Mouse (Mus musculus) MEL (cell line): ENCODE measurements around the gene Myh7. TPM values are rescaled to one million over a fixed set of nuclear protein-coding genes. Genes with fewer than 3 reads are reported as not detected.

Source experiments
- DNase-seq: peaks from one replicate; pipeline ENCODE4 v3.0.0; 2011; ENCODE audit warnings: low read depth, low spot score
- H3K27ac ChIP-seq: 2 replicates; pipeline ENCODE4 v1.5.1; 2012; ENCODE audit warnings: low read depth, mild to moderate bottlenecking, control low read depth, low read length, moderate library complexity; ENCODE audit not compliant: control insufficient read depth
- H3K27me3 ChIP-seq, 2 experiments: fragments of 150-350 bp in 1 of 2; sonication (generic) in 1 of 2; 2 replicates each; pipeline ENCODE4 v1.6.1; 2012; ENCODE audit warnings: low read length in 2 of 2, mild to moderate bottlenecking in 2 of 2, improper control_type of control experiment in 1 of 2, moderate library complexity in 1 of 2; ENCODE audit not compliant: insufficient read depth in 2 of 2, control insufficient read depth in 1 of 2
- H3K36me3 ChIP-seq, 2 experiments: 2 replicates each; pipeline ENCODE4 v1.6.1; 2012 to 2014; ENCODE audit warnings: low read length in 2 of 2, improper control_type of control experiment in 1 of 2, inconsistent platforms in 1 of 2, mild to moderate bottlenecking in 1 of 2; ENCODE audit not compliant: insufficient read depth in 2 of 2, control insufficient read depth in 1 of 2
- H3K4me1 ChIP-seq, 2 experiments: fragments of 150-350 bp in 1 of 2; sonication (generic) in 1 of 2; 2 replicates each; pipeline ENCODE4 v1.6.1; 2012; ENCODE audit warnings: low read length in 2 of 2, improper control_type of control experiment in 1 of 2, mild to moderate bottlenecking in 1 of 2; ENCODE audit not compliant: insufficient read depth in 2 of 2, control insufficient read depth in 1 of 2
- H3K4me3 ChIP-seq, 2 experiments: fragments of 150-350 bp in 1 of 2; sonication (generic) in 1 of 2; 2 replicates each; pipeline ENCODE4 v1.5.1; 2012; ENCODE audit warnings: low read depth in 2 of 2, low read length in 2 of 2, mild to moderate bottlenecking in 2 of 2, moderate library complexity in 2 of 2, control low read depth in 1 of 2, improper control_type of control experiment in 1 of 2; ENCODE audit not compliant: control insufficient read depth in 1 of 2, insufficient read depth in 1 of 2
- H3K79me2 ChIP-seq: 2 replicates; pipeline ENCODE4 v1.6.1; 2012; ENCODE audit warnings: mild to moderate bottlenecking, low read length, moderate library complexity; ENCODE audit not compliant: control insufficient read depth, poor library complexity, insufficient read depth
- H3K9ac ChIP-seq: 2 replicates; pipeline ENCODE4 v1.6.1; 2012; ENCODE audit warnings: low read depth, mild to moderate bottlenecking, control low read depth, low read length, moderate library complexity; ENCODE audit not compliant: control insufficient read depth, poor library complexity, severe bottlenecking
- H3K9me3 ChIP-seq: fragments of 150-350 bp; sonication (generic); replicated peaks from 2 replicates; pipeline ENCODE4 v1.6.1; 2012; ENCODE audit warnings: mild to moderate bottlenecking, low read length, improper control_type of control experiment, moderate library complexity; ENCODE audit not compliant: insufficient read depth
- BHLHE40 ChIP-seq: IDR thresholded peaks from 2 replicates; pipeline ENCODE4 v1.6.1; 2012; ENCODE audit warnings: low read depth, mild to moderate bottlenecking, inconsistent platforms, low read length, improper control_type of control experiment, borderline replicate concordance
- CHD1 ChIP-seq: IDR thresholded peaks from 2 replicates; pipeline ENCODE4 v1.6.1; 2012; ENCODE audit warnings: low read depth, mild to moderate bottlenecking, inconsistent platforms, low read length, improper control_type of control experiment
- CHD2 ChIP-seq: IDR thresholded peaks from 2 replicates; pipeline ENCODE4 v1.6.1; 2011; ENCODE audit warnings: low read length, improper control_type of control experiment
- CTCF ChIP-seq, 3 experiments: IDR thresholded peaks in 2 of 3; conservative IDR thresholded peaks in 1 of 3; 2 replicates each; pipeline ENCODE4 v1.5.1; 2011 to 2012; ENCODE audit warnings: low read length in 3 of 3, low read depth in 2 of 3, mild to moderate bottlenecking in 2 of 3, improper control_type of control experiment in 1 of 3, inconsistent platforms in 1 of 3, mixed read lengths in 1 of 3, moderate library complexity in 1 of 3; ENCODE audit not compliant: control insufficient read depth in 1 of 3, insufficient read depth in 1 of 3, poor library complexity in 1 of 3, severe bottlenecking in 1 of 3
- E2F4 ChIP-seq: IDR thresholded peaks from 2 replicates; pipeline ENCODE4 v1.6.1; 2011; ENCODE audit warnings: low read depth, low read length, improper control_type of control experiment, borderline replicate concordance
- ELF1 ChIP-seq: IDR thresholded peaks from 2 replicates; pipeline ENCODE4 v1.6.1; 2014; ENCODE audit warnings: low read depth, mild to moderate bottlenecking, inconsistent platforms, low read length, improper control_type of control experiment, moderate library complexity
- EP300 ChIP-seq, 2 experiments: IDR thresholded peaks; 2 replicates each; pipeline ENCODE4 v1.6.1; 2011; ENCODE audit warnings: improper control_type of control experiment in 2 of 2, low read length in 2 of 2, low read depth in 1 of 2, mild to moderate bottlenecking in 1 of 2
- ETS1 ChIP-seq: IDR thresholded peaks from 2 replicates; pipeline ENCODE4 v1.6.1; 2012; ENCODE audit warnings: low read depth, mild to moderate bottlenecking, inconsistent platforms, low read length, improper control_type of control experiment, moderate library complexity
- GABPA ChIP-seq: IDR thresholded peaks from 2 replicates; pipeline ENCODE4 v1.6.1; 2012; ENCODE audit warnings: low read depth, mild to moderate bottlenecking, inconsistent platforms, low read length, improper control_type of control experiment, moderate library complexity
- GATA1 ChIP-seq: IDR thresholded peaks from 2 replicates; pipeline ENCODE4 v1.6.1; 2011; ENCODE audit warnings: low read depth, low read length, improper control_type of control experiment
- HCFC1 ChIP-seq: IDR thresholded peaks from 2 replicates; pipeline ENCODE4 v1.6.1; 2012; ENCODE audit warnings: low read depth, mild to moderate bottlenecking, inconsistent platforms, low read length, improper control_type of control experiment, moderate library complexity
- JUND ChIP-seq: IDR thresholded peaks from 2 replicates; pipeline ENCODE4 v1.6.1; 2011; ENCODE audit warnings: low read depth, mild to moderate bottlenecking, improper control_type of control experiment, low read length
- KAT2A ChIP-seq: conservative IDR thresholded peaks from 2 replicates; pipeline ENCODE4 v1.6.1; 2012; ENCODE audit warnings: low read depth, low read length, improper control_type of control experiment, inconsistent platforms
- MAFK ChIP-seq: IDR thresholded peaks from 2 replicates; pipeline ENCODE4 v1.6.1; 2011; ENCODE audit warnings: low read depth, mild to moderate bottlenecking, low read length, improper control_type of control experiment, borderline replicate concordance
- MAX ChIP-seq: IDR thresholded peaks from 2 replicates; pipeline ENCODE4 v1.6.1; 2011; ENCODE audit warnings: low read length, improper control_type of control experiment
- MEF2A ChIP-seq: IDR thresholded peaks from 2 replicates; pipeline ENCODE4 v1.6.1; 2014; ENCODE audit warnings: low read depth, mild to moderate bottlenecking, inconsistent platforms, low read length, improper control_type of control experiment; ENCODE audit not compliant: poor library complexity, insufficient replicate concordance, severe bottlenecking; ENCODE audit errors: extremely low read depth
- MXI1 ChIP-seq: IDR thresholded peaks from 2 replicates; pipeline ENCODE4 v1.6.1; 2011; ENCODE audit warnings: mild to moderate bottlenecking, low read depth, low read length, improper control_type of control experiment
- MYC ChIP-seq: IDR thresholded peaks from 2 replicates; pipeline ENCODE4 v1.6.1; 2011; ENCODE audit warnings: low read depth, mild to moderate bottlenecking, low read length, improper control_type of control experiment, moderate library complexity
- NELFE ChIP-seq: IDR thresholded peaks from 2 replicates; pipeline ENCODE4 v1.6.1; 2011; ENCODE audit warnings: low read depth, low read length, improper control_type of control experiment
- NRF1 ChIP-seq: IDR thresholded peaks from 2 replicates; pipeline ENCODE4 v1.6.1; 2014; ENCODE audit warnings: low read depth, mild to moderate bottlenecking, inconsistent platforms, low read length, improper control_type of control experiment, moderate library complexity; ENCODE audit not compliant: poor library complexity, insufficient read depth, severe bottlenecking
- POLR2A ChIP-seq, 2 experiments: IDR thresholded peaks; 2 replicates each; pipeline ENCODE4 v1.6.1; 2011 to 2012; ENCODE audit warnings: low read length in 2 of 2, mild to moderate bottlenecking in 2 of 2, control low read depth in 1 of 2, improper control_type of control experiment in 1 of 2, low read depth in 1 of 2, moderate library complexity in 1 of 2; ENCODE audit not compliant: control insufficient read depth in 1 of 2, insufficient read depth in 1 of 2, poor library complexity in 1 of 2
- POLR2AphosphoS5 ChIP-seq: IDR thresholded peaks from 2 replicates; pipeline ENCODE4 v1.6.1; 2012; ENCODE audit warnings: low read depth, borderline replicate concordance, mild to moderate bottlenecking, inconsistent platforms, low read length, moderate library complexity, mixed read lengths
- RAD21 ChIP-seq: IDR thresholded peaks from 2 replicates; pipeline ENCODE4 v1.6.1; 2011; ENCODE audit warnings: mild to moderate bottlenecking, low read depth, low read length, improper control_type of control experiment
- RCOR1 ChIP-seq: IDR thresholded peaks from 2 replicates; pipeline ENCODE4 v1.6.1; 2012; ENCODE audit warnings: low read depth, mild to moderate bottlenecking, inconsistent platforms, low read length, improper control_type of control experiment
- SIN3A ChIP-seq: IDR thresholded peaks from 2 replicates; pipeline ENCODE4 v1.6.1; 2012; ENCODE audit warnings: low read length, improper control_type of control experiment, inconsistent platforms
- SMC3 ChIP-seq: IDR thresholded peaks from 2 replicates; pipeline ENCODE4 v1.6.1; 2011; ENCODE audit warnings: low read depth, low read length, improper control_type of control experiment
- TAL1 ChIP-seq: IDR thresholded peaks from 2 replicates; pipeline ENCODE4 v1.6.1; 2012; ENCODE audit warnings: mild to moderate bottlenecking, inconsistent platforms, low read length, moderate library complexity, mixed read lengths
- TBP ChIP-seq: IDR thresholded peaks from 2 replicates; pipeline ENCODE4 v1.8.0; 2011; ENCODE audit warnings: low read depth, low read length, improper control_type of control experiment
- TCF12 ChIP-seq: IDR thresholded peaks from 2 replicates; pipeline ENCODE4 v1.6.1; 2014; ENCODE audit warnings: low read depth, mild to moderate bottlenecking, inconsistent platforms, low read length, improper control_type of control experiment, moderate library complexity
- UBTF ChIP-seq: IDR thresholded peaks from 2 replicates; pipeline ENCODE4 v1.6.1; 2012; ENCODE audit warnings: low read depth, mild to moderate bottlenecking, inconsistent platforms, low read length, improper control_type of control experiment, moderate library complexity, borderline replicate concordance; ENCODE audit not compliant: insufficient read depth
- USF1 ChIP-seq: IDR thresholded peaks from 2 replicates; pipeline ENCODE4 v1.6.1; 2014; ENCODE audit warnings: low read depth, mild to moderate bottlenecking, inconsistent platforms, low read length, improper control_type of control experiment, moderate library complexity
- USF2 ChIP-seq, 2 experiments: IDR thresholded peaks; 2 replicates each; pipeline ENCODE4 v1.6.1; 2011 to 2012; ENCODE audit warnings: improper control_type of control experiment in 2 of 2, low read length in 2 of 2, borderline replicate concordance in 1 of 2, inconsistent platforms in 1 of 2, low read depth in 1 of 2, mild to moderate bottlenecking in 1 of 2; ENCODE audit not compliant: insufficient read depth in 1 of 2
- ZKSCAN1 ChIP-seq: IDR thresholded peaks from 2 replicates; pipeline ENCODE4 v1.6.1; 2012; ENCODE audit warnings: low read depth, mild to moderate bottlenecking, inconsistent platforms, low read length, improper control_type of control experiment, moderate library complexity
- ZMIZ1 ChIP-seq: IDR thresholded peaks from 2 replicates; pipeline ENCODE4 v1.6.1; 2012; ENCODE audit warnings: low read depth, mild to moderate bottlenecking, inconsistent platforms, low read length, improper control_type of control experiment, moderate library complexity
- ZNF384 ChIP-seq: IDR thresholded peaks from 2 replicates; pipeline ENCODE4 v1.6.1; 2012; ENCODE audit warnings: low read depth, mild to moderate bottlenecking, inconsistent platforms, low read length, improper control_type of control experiment
- polyA plus RNA-seq, 2 experiments: library from polyadenylated mRNA; stranded (reverse) in 1 of 2; unstranded in 1 of 2; fragments of >175 nt in 1 of 2; fragments of >200 nt in 1 of 2; gene quantifications; 2 replicates each; pipeline versions ENCODE4 v1.2.1 to v1.2.4; 2012; ENCODE audit warnings: low replicate concordance in 2 of 2, low read depth in 1 of 2; ENCODE audit not compliant: insufficient read length in 2 of 2, insufficient read depth in 1 of 2, missing spikeins in 1 of 2
- total RNA-seq: library from RNA; depleted of rRNA; stranded (reverse); fragments of 300-350 nt; gene quantifications from 2 replicates; pipeline ENCODE4 v1.2.3, GENCODE M21; 2012

Gene Myh7
- total and polyA plus RNA-seq, 3 experiments = not detected

DNA sequence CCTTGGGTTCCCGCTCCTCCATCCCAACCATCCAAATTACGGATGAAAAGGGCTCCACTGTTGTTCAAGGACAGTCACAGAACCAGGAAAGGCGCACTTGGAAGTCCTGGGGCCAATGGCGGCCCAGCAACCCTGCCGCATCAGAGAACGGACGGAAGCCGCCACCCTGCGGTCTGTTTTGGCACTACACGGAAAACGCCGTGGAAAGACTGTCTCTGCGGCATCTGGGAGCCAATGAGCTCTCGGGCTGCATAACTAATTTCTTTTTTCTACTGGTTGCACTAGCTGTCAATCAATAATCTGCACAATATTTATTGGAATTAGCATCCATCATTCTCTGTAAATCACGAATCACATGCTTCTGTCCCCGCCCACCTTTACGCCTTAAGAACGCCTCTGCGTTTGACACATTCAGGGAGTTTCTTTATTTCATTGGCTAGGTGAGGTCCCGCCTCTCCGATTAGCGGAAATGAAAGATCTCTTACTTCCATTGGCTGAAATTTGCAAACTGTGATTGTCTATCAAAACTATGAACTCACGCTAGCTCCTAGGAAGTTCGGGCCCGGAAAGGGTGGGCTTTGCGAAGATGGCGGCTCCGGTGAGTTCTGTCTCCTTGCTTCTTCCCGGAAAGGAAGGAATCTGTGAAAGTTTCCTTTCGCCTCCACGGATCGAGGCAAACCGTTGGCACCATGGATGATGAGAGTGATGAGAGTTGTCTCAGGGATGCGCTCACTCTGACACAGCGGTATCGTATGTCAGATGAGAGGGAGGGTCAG is 20.8 kb upstream of the Myh7 start, which contains the start of gene Ngdn:
Ngdn (plus strand) TSS at position 464 of the 776 bp plus-strand sequence.
- Histone ChIP-seq H3K9ac (peak within 1 kb of the TSS; percentile 79), H3K79me2 (peaks cover 12% of the 10 kb centered on the region), H3K4me1 (no peaks in the 10 kb centered on the region; a peak in 2 of 4 replicates), H3K27ac (peak within 1 kb of the TSS; percentile 69), H3K36me3 (peaks cover 4% of the 10 kb centered on the region in 2 experiments; a peak in 3 of 4 replicates), H3K9me3 (no peaks in the 10 kb centered on the region), H3K4me3 (peak within 1 kb of the TSS; percentile 65 to 81), H3K27me3 (no peaks in the 10 kb centered on the region)
- peak; percentile 100 for DNase-seq
- TF ChIP-seq ETS1 (no peak), TBP (peak; percentile 34), HCFC1 (peak; percentile 83), GABPA (no peak), POLR2A (IDR thresholded peaks at IDR 0.05; ENCODE audit: control insufficient read depth in 1 of 2, insufficient read depth in 1 of 2, low read depth in 1 of 2, low read length in 2 of 2, poor library complexity in 1 of 2) (peak; percentile 82 to 85; a peak in 3 of 4 replicates), CTCF (IDR thresholded peaks at IDR 0.05 in 2 of 3, conservative IDR thresholded peaks at IDR 0.05 in 1 of 3; ENCODE audit: control insufficient read depth in 1 of 3, insufficient read depth in 1 of 3, low read depth in 2 of 3, low read length in 3 of 3, poor library complexity in 1 of 3, severe bottlenecking in 1 of 3) (peak; percentile 65 to 83 (median 78)), NRF1 (0 out of 2 replicates have a peak, but pooled peaks have one; percentile 18), MEF2A (no peak), RAD21 (peak; percentile 68), CHD2 (peak; percentile 94), ZKSCAN1 (no peak), E2F4 (no peak), RCOR1 (no peak), BHLHE40 (no peak), KAT2A (peak; percentile 60; the same call in 1 of the 2 replicates), SMC3 (peak; percentile 58), JUND (peak; percentile 65; the same call in 1 of the 2 replicates), GATA1 (no peak), ZMIZ1 (no peak; the same call in 1 of the 2 replicates), ZNF384 (no peak), UBTF (no peak), TCF12 (0 out of 2 replicates have a peak, but pooled peaks have one; percentile 24), MXI1 (no peak), MAX (no peak; the same call in 1 of the 2 replicates), USF1 (peak; percentile 73), SIN3A (peak; percentile 69), MAFK (no peak), NELFE (peak; percentile 78), TAL1 (no peak), ELF1 (peak; percentile 69), EP300 (IDR thresholded peaks at IDR 0.05; ENCODE audit: low read depth in 1 of 2, low read length in 2 of 2) (no peak), POLR2AphosphoS5 (no peak), USF2 (IDR thresholded peaks at IDR 0.05; ENCODE audit: borderline replicate concordance in 1 of 2, insufficient read depth in 1 of 2, low read depth in 1 of 2, low read length in 2 of 2) (no peak), MYC (peak; percentile 82), CHD1 (no peak)
